Mouse (Mus musculus) bone marrow macrophage, adult 2 months (primary cell): ENCODE results near the gene Prss27. TPM values are rescaled to one million over a fixed set of nuclear protein-coding genes. Genes with fewer than 3 reads are reported as not detected.

ENCODE experiments used
- H3K27ac ChIP-seq: 2 replicates; pipeline ENCODE4 v1.5.1; 2012; ENCODE audit warnings: low read depth, low read length; ENCODE audit not compliant: insufficient read depth
- H3K4me1 ChIP-seq: 2 replicates; pipeline ENCODE4 v1.6.1; 2012; ENCODE audit warnings: low read length; ENCODE audit not compliant: control insufficient read depth, insufficient read depth
- H3K4me3 ChIP-seq: 2 replicates; pipeline ENCODE4 v1.5.1; 2012; ENCODE audit warnings: mild to moderate bottlenecking, low read length, moderate library complexity; ENCODE audit not compliant: insufficient read depth
- CTCF ChIP-seq: IDR thresholded peaks from 2 replicates; pipeline ENCODE4 v1.5.1; 2012; ENCODE audit warnings: low read depth, mild to moderate bottlenecking, low read length, moderate library complexity
- POLR2A ChIP-seq: IDR thresholded peaks from 2 replicates; pipeline ENCODE4 v1.6.1; 2012; ENCODE audit warnings: mild to moderate bottlenecking, low read depth, low read length, borderline replicate concordance
- polyA plus RNA-seq: library from polyadenylated mRNA; stranded (reverse); fragments of >200 nt; gene quantifications from 2 replicates; pipeline ENCODE4 v1.2.4, GENCODE M21; 2012; ENCODE audit not compliant: missing spikeins, insufficient read depth, insufficient read length

Gene Prss27
- polyA plus RNA-seq, 1 experiment: not detected

- Histone ChIP-seq H3K4me3 (no peak overlapping the region), H3K4me1 (no peaks in the 10 kb centered on the region), H3K27ac (no peak overlapping the region)
- no peak for TF ChIP-seq CTCF
- no peak for TF ChIP-seq POLR2A
Measured at GRCm38 (mm10) chr17:24029477-24029876, 8.5 kb upstream of the Prss27 start.

DNA sequence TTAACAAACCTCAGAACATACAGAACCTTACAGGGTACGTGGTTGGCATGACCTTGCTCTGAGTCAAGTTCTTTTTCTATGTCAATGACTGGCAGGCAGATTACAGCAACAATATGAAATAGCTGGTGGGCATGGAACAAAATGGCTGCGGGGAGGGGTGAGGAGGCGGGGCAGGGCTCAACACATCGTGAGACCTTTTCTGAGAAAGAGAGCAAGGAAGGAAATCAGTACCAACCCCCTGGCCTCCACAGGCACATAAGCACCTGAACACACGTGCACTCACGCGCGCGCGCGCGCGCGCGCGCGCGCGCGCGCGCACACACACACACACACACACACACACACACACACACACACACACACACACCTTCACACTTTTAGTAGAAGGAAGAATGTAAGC, 7.4 kb upstream of the Prss27 start:
- no peak overlapping the region for H3K27ac ChIP-seq
- H3K4me1 ChIP-seq: no peaks in the 10 kb centered on the region
- no peak for TF ChIP-seq POLR2A
- no peak for TF ChIP-seq CTCF
- H3K4me3 ChIP-seq: no peak overlapping the region

- TF ChIP-seq CTCF (no peak), POLR2A (no peak)
- Histone ChIP-seq H3K4me3 (no peak overlapping the region), H3K4me1 (no peaks in the 10 kb centered on the region), H3K27ac (no peak overlapping the region)
Measured at GRCm38 (mm10) chr17:24035087-24035486, 2.9 kb upstream of the Prss27 start.

DNA sequence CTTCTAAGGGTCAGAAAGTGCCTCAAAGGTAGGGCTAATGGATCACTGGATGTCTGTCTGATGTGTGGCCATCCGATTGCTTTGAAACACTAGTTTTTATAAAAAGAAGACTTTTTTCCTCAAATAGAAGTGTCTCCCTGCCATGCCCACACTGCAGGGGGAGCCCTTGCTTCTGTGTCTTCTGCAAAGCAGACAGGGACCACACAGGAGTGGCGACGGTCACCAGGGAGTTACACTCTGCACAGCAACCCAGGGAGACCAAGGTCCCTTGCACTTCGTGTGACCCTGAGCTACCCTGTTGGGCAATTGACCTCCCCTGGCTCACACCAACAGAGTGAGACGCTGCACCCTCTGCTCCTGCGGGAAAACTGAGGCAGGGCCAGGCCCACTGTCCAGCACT, 990 bp upstream of the Prss27 start:
- TF ChIP-seq POLR2A (no peak), CTCF (peak; percentile 35; the same call in 1 of the 2 replicates)
- no peak overlapping the region for H3K27ac ChIP-seq
- H3K4me3 ChIP-seq: 0 out of 2 replicates have a peak overlapping the region, but pooled peaks have one; percentile 1
- no peaks in the 10 kb centered on the region for H3K4me1 ChIP-seq

GRCm38 (mm10) chr17:24037360-24037759, 584 bp upstream of the Prss27 start:
- H3K4me1 ChIP-seq: no peaks in the 10 kb centered on the region
- H3K27ac ChIP-seq: no peak overlapping the region
- TF ChIP-seq POLR2A: no peak
- no peak for TF ChIP-seq CTCF
- H3K4me3 ChIP-seq: 0 out of 2 replicates have a peak overlapping the region, but pooled peaks have one; percentile 1

DNA sequence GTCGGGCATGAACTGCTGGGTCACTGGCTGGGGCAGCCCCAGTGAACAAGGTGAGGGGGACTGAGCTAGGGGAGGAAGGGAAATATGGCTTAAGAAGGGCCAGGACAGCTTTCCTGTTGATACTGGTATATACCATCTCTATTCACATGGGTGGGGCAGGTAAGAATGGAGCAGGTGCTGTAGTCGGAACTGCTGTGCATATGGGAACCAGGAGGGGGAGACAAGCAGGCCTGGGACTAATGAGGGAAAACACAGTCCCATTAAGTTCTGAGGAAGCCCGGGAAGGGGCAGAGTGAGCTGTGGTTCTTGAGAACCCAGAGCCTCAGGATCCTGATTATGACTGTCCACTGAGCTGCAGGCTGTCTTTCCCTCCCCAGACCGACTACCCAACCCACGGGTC, 6.5 kb downstream of the Prss27 start:
- no peak overlapping the region for H3K4me3 ChIP-seq
- TF ChIP-seq CTCF (no peak), POLR2A (no peak)
- no peak overlapping the region for H3K27ac ChIP-seq
- H3K4me1 ChIP-seq: no peaks in the 10 kb centered on the region

- H3K27ac ChIP-seq: no peak overlapping the region
- TF ChIP-seq CTCF (no peak), POLR2A (no peak)
- no peaks in the 10 kb centered on the region for H3K4me1 ChIP-seq
- H3K4me3 ChIP-seq: no peak overlapping the region
Measured at GRCm38 (mm10) chr17:24045608-24046007, 7.7 kb downstream of the Prss27 start.

- Histone ChIP-seq H3K4me3 (no peak overlapping the region), H3K27ac (no peak overlapping the region), H3K4me1 (no peaks in the 10 kb centered on the region)
- TF ChIP-seq POLR2A (no peak), CTCF (no peak)
Measured at GRCm38 (mm10) chr17:24046026-24046425, 8.1 kb downstream of the Prss27 start.

DNA sequence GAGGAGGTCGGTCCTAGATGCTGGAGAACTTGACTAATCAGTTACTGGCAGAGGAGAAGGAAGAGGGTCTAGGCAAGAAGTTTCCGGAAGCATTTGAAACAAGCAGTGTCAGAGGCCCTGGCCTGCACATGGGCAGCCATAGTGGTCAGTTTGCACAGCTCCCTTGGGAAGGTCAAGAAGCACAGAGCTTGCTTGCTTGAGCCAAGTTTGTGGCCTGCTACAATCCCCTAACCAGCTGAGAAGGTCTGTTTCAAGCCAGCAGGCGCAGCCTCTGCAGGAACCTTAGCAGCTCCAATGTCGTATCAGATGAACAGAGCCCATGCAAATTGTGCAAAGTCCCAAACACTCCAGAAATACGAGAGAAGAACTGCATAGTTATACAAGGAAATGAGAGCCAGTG, 10.1 kb downstream of the Prss27 start:
- no peaks in the 10 kb centered on the region for H3K4me1 ChIP-seq
- no peak overlapping the region for H3K27ac ChIP-seq
- TF ChIP-seq POLR2A (no peak), CTCF (no peak)
- H3K4me3 ChIP-seq: no peak overlapping the region

GRCm38 (mm10) chr17:24049008-24049407, 11.1 kb downstream of the Prss27 start:
- Histone ChIP-seq H3K4me3 (no peak overlapping the region), H3K27ac (no peak overlapping the region), H3K4me1 (no peaks in the 10 kb centered on the region)
- no peak for TF ChIP-seq CTCF

GRCm38 (mm10) chr17:24056636-24057625, 19.0 kb downstream of the Prss27 start:
- TF ChIP-seq CTCF (no peak), POLR2A (no peak)
- Histone ChIP-seq H3K4me3 (no peak overlapping the region), H3K27ac (no peak overlapping the region), H3K4me1 (no peaks in the 10 kb centered on the region)
